Mouse (Mus musculus) lung, embryonic 16.5 days (tissue): ENCODE data around the gene Prkce. TPM values are rescaled to one million over a fixed set of nuclear protein-coding genes. Genes with fewer than 3 reads are reported as not detected.
A peak's percentile ranks its signal among the peaks of the same experiment; 100 is the strongest.

ENCODE experiments used
- ATAC-seq: fragments of 200-750 bp; cut with Nextera tagmentation; 2 replicates; pipeline ENCODE4 v1.8.0; 2017; ENCODE audit warnings: low read depth, mild to moderate bottlenecking, moderate library complexity
- H3K27ac ChIP-seq: fragments of 300-500 bp; sonication (generic); 2 replicates; pipeline ENCODE4 v1.5.1; 2014; ENCODE audit warnings: mild to moderate bottlenecking, control low read depth, low read length
- H3K27me3 ChIP-seq: fragments of 300-500 bp; sonication (generic); 2 replicates; pipeline ENCODE4 v1.6.1; 2014; ENCODE audit warnings: low read depth, low read length, mixed read lengths; ENCODE audit not compliant: control insufficient read depth, insufficient read depth
- H3K36me3 ChIP-seq: fragments of 300-500 bp; sonication (generic); 2 replicates; pipeline ENCODE4 v1.6.1; 2014; ENCODE audit warnings: low read length; ENCODE audit not compliant: control insufficient read depth, insufficient read depth
- H3K4me1 ChIP-seq: fragments of 300-500 bp; sonication (generic); replicated peaks from 2 replicates; pipeline ENCODE4 v1.6.1; 2014; ENCODE audit warnings: low read length, mixed read lengths; ENCODE audit not compliant: control insufficient read depth, insufficient read depth
- H3K4me2 ChIP-seq: fragments of 300-500 bp; sonication (generic); 2 replicates; pipeline ENCODE4 v1.6.1; 2014; ENCODE audit warnings: low read depth, low read length, control low read depth
- H3K4me3 ChIP-seq: fragments of 300-500 bp; sonication (generic); 2 replicates; pipeline ENCODE4 v1.5.1; 2014; ENCODE audit warnings: mild to moderate bottlenecking, low read length, control low read depth
- H3K9ac ChIP-seq: fragments of 300-500 bp; sonication (generic); 2 replicates; pipeline ENCODE4 v1.6.1; 2014; ENCODE audit warnings: low read length, control low read depth
- H3K9me3 ChIP-seq: fragments of 300-500 bp; sonication (generic); 2 replicates; pipeline ENCODE4 v1.6.1; 2016; ENCODE audit warnings: low read length; ENCODE audit not compliant: control insufficient read depth
- WGBS: fragments of 180-500 bp; shearing (Covaris S2); extraction: QIAGEN DNeasy Blood & Tissue Kit; methylation state at CpG from one replicate; pipeline ENCODE4 v1.1.7; 2014; 5-methylcytosine and 5-hydroxymethylcytosine counted together
- polyA plus RNA-seq: library from polyadenylated mRNA; unstranded; fragments of >200 nt; fragmentation: Nextera tagmentation; extraction: Ambion mirVana; gene quantifications from 2 replicates; pipeline ENCODE4 v1.2.1, GENCODE M21; 2015

The Prkce gene
- polyA plus RNA-seq, 1 experiment from 2014 or later = 4.9 TPM

DNA sequence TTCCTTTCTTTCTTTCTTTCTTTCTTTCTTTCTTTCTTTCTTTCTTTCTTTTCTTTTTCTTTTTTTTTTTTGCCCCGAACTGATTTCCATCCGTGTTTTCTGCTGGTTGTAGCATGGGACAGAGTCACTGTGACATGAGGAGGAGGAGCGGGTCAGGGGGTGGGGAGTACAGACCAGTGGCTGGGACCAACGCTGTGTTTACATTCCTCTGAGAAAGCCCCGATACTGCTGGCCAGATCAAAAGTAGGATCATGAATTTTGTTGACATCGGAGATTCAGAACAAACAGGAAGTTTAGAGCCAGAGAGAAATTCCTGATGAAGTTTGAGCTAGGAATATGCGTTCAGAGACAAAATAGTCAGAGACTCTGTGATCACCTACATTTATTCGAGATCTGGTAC lies 405.0 kb downstream of the Prkce start:
- Histone ChIP-seq H3K27ac (no peak overlapping the region), H3K9me3 (no peaks in the 10 kb centered on the region), H3K4me3 (no peak overlapping the region), H3K4me1 (peaks cover 5% of the 10 kb centered on the region; the same call in 1 of the 2 replicates), H3K4me2 (no peak overlapping the region), H3K27me3 (no peaks in the 10 kb centered on the region), H3K9ac (no peak overlapping the region), H3K36me3 (no peaks in the 10 kb centered on the region)
- peak; percentile 89 for ATAC-seq
- 24% methylated on average over 8 of the region's 8 CpGs for WGBS

DNA sequence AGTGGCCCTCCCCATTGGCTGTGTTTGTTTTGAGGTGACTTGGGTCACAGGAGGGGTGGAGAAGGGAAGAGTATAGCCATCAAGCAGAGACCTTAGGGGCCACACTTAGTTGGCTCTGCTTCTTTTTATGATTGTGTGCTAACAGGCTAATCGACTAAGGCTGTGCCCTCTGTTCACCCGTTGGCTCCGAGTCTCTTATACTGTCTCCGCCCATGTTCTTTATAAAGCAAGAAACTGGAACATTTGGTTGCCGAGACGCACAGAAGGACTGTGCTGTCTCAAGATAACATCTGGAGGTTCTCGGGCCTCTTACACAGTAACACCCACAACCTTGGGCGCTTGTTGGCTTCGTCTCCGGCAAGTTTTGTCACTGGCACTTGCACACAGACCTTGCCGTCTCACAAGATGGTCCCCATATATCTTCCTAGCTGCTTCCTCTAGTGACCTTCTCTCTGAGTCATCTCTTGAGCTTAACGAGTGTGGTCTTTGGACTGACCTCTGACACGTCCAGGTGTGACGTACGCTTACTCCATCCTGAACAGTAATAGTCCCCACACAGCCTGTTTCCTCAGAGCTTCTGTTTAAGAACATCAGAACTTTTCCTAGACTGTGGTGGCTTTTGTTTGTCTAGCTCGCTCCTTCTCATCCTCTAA lies 406.1 kb downstream of the Prkce start:
- Histone ChIP-seq H3K4me3 (no peak overlapping the region), H3K4me2 (no peak overlapping the region), H3K27ac (no peak overlapping the region), H3K27me3 (no peaks in the 10 kb centered on the region), H3K36me3 (no peaks in the 10 kb centered on the region), H3K4me1 (peaks cover 5% of the 10 kb centered on the region; the same call in 1 of the 2 replicates), H3K9ac (no peak overlapping the region), H3K9me3 (no peaks in the 10 kb centered on the region)
- 0 out of 2 replicates have a peak, but pooled peaks have one; percentile 42 for ATAC-seq
- WGBS = 63% methylated on average over 16 of the region's 16 CpGs

DNA sequence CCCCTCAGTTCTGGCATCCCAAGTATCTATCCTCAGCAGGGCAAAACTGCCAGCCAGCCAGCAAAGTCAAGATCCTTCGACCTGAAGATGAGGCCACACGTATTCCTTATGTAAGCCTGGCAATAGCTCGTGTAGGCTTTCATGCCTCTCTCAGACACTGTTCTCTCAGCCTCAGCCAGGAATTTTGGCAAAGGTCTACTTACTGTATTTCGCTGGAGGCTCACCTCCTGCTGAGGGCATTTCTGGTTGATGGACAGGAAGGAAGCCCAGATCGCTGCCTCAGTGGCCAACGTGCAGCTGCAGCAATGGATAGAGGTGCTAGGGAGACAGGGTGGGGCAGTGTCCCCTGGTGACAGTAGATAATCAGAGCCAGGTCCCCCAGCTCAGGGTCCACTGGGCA lies 413.1 kb downstream of the Prkce start:
- Histone ChIP-seq H3K36me3 (no peaks in the 10 kb centered on the region), H3K27me3 (no peaks in the 10 kb centered on the region), H3K4me2 (no peak overlapping the region), H3K27ac (no peak overlapping the region), H3K9ac (no peak overlapping the region), H3K4me1 (no peaks in the 10 kb centered on the region), H3K4me3 (no peak overlapping the region), H3K9me3 (no peaks in the 10 kb centered on the region)
- WGBS = 65% methylated on average over 6 of the region's 6 CpGs
- ATAC-seq = no peak

DNA sequence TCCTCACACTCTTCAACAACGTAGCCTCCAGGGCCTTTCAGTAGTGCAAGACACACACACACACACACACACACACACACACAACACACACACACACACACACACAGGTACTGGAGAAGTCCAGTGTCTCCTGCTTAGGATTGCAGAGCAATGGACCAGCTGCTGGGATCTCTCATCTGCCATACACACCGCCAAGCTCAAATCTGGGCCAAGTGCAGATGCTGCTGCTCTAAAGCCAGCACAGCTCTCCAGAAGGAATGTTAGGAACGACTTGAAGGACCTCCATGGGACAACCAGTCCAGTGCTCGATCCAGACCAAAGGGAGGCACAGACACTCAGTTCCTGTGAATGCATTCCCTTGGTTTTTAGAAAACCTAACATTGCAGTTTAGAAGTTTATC lies 414.8 kb downstream of the Prkce start:
- no peak for ATAC-seq
- 42% methylated on average over 4 of the region's 4 CpGs for WGBS
- no peak overlapping the region for H3K4me3 ChIP-seq
- no peak overlapping the region for H3K4me2 ChIP-seq
- H3K9ac ChIP-seq = no peak overlapping the region
- no peaks in the 10 kb centered on the region for H3K4me1 ChIP-seq
- no peaks in the 10 kb centered on the region for H3K36me3 ChIP-seq
- H3K27ac ChIP-seq = no peak overlapping the region
- no peaks in the 10 kb centered on the region for H3K9me3 ChIP-seq
- H3K27me3 ChIP-seq = no peaks in the 10 kb centered on the region

DNA sequence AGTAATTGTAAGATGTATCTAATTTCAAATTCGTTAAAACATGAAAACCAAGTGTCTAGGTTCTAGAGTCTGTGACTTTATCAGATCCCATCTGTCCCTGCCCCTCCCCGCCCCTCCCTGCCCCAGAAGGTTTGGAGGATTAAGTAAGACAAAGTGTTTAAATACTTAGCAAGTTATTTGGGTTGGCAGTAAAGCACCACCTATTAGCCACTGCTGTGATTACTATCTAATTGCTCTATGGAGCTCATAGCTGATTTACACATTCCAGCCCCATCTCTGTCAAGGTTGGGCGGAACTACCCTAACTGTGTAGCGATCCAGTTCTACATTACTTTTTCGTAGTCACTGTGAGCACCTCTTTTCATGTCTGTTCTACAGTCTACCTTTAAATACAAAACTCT lies 418.9 kb downstream of the Prkce start:
- no peaks in the 10 kb centered on the region for H3K9me3 ChIP-seq
- H3K4me2 ChIP-seq = no peak overlapping the region
- H3K27ac ChIP-seq = no peak overlapping the region
- 68% methylated on average over 5 of the region's 5 CpGs for WGBS
- no peak overlapping the region for H3K4me3 ChIP-seq
- H3K36me3 ChIP-seq = no peaks in the 10 kb centered on the region
- ATAC-seq = no peak
- H3K27me3 ChIP-seq = no peaks in the 10 kb centered on the region
- H3K4me1 ChIP-seq = no peaks in the 10 kb centered on the region
- no peak overlapping the region for H3K9ac ChIP-seq

DNA sequence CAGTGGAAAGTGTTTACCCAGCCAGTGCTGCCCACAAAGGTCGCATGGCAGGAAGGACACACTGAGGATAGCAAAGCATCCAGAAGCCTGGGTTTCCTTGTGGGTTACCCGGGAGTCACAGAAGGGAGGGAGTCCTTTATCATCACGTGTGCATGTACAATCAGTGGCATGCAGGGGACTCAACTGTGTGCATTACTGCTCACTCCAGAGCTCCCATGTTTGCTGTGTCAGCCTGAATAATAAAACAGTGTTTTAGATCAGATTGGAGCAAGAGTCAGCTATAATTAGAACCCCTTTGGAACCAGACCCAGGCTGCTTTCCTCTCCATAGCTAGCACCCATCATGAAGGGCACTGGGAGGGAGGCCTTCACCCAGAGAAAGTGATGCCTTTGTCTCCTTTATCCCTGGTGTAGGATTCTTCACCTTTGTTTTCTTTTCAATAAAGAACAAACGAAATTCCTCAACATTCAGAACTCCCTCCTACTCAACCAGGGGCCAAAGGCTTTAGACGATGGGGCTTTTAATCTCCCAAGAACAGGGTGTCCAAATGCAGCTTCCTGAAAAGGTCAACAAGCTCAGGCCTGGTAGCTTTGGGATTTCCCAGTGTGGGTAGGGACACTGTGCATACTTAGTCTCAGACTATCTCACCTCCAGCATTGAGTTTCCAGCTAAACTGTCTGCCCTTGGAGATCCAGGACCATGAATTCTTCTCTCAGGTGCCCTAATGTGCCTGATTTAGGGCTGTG lies 421.3 kb downstream of the Prkce start:
- no peaks in the 10 kb centered on the region for H3K4me1 ChIP-seq
- no peak for ATAC-seq
- no peak overlapping the region for H3K4me2 ChIP-seq
- no peak overlapping the region for H3K4me3 ChIP-seq
- H3K27ac ChIP-seq = no peak overlapping the region
- H3K36me3 ChIP-seq = no peaks in the 10 kb centered on the region
- 49% methylated on average over 5 of the region's 5 CpGs for WGBS
- H3K9me3 ChIP-seq = no peaks in the 10 kb centered on the region
- H3K9ac ChIP-seq = no peak overlapping the region
- H3K27me3 ChIP-seq = no peaks in the 10 kb centered on the region

DNA sequence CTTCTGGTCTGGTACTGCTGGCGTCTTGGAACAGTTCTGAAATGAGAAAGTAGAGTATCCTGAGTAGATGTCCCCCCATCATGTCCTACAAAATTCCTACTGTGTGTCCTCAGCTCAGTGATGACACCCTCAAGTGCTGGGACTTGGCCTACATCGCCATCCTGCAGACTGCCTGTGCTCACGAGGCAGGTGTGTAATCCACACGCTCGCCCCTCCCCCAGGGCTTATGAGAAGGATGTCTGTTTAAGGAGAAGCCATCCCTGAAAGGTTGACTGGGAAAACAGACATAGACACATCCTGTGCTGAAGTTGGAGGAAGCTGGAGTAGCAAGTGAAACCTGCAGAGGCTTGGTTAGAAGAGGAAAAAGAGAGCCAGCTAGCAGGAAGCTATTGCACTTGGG lies 422.1 kb downstream of the Prkce start:
- Histone ChIP-seq H3K27ac (no peak overlapping the region), H3K4me1 (no peaks in the 10 kb centered on the region), H3K9ac (no peak overlapping the region), H3K36me3 (no peaks in the 10 kb centered on the region), H3K4me2 (no peak overlapping the region), H3K27me3 (no peaks in the 10 kb centered on the region), H3K4me3 (no peak overlapping the region), H3K9me3 (no peaks in the 10 kb centered on the region)
- no peak for ATAC-seq
- WGBS = 87% methylated on average over 5 of the region's 5 CpGs

DNA sequence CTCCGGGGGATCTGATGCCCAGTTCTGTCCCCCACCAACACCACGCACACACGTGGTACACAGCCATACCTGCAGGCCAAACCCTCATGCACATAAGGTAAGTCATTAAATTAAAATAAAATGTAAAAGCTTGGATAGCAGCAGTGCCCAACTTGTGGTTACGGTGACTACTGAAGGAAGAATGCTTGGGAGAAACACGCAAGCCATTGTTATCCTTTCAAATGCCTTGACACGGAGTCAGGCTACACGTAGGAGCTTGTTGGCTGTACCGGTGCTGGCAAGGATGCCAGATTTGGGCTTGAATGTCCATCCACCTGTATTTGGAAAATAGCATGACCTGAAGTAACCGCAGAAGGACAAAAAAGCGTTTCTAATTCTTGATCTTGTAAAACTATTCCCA lies 423.7 kb downstream of the Prkce start:
- H3K4me3 ChIP-seq = no peak overlapping the region
- H3K36me3 ChIP-seq = no peaks in the 10 kb centered on the region
- no peaks in the 10 kb centered on the region for H3K27me3 ChIP-seq
- 91% methylated on average over 10 of the region's 10 CpGs for WGBS
- H3K9ac ChIP-seq = no peak overlapping the region
- H3K4me1 ChIP-seq = no peaks in the 10 kb centered on the region
- no peak overlapping the region for H3K4me2 ChIP-seq
- no peak overlapping the region for H3K27ac ChIP-seq
- H3K9me3 ChIP-seq = no peaks in the 10 kb centered on the region
- ATAC-seq = no peak

DNA sequence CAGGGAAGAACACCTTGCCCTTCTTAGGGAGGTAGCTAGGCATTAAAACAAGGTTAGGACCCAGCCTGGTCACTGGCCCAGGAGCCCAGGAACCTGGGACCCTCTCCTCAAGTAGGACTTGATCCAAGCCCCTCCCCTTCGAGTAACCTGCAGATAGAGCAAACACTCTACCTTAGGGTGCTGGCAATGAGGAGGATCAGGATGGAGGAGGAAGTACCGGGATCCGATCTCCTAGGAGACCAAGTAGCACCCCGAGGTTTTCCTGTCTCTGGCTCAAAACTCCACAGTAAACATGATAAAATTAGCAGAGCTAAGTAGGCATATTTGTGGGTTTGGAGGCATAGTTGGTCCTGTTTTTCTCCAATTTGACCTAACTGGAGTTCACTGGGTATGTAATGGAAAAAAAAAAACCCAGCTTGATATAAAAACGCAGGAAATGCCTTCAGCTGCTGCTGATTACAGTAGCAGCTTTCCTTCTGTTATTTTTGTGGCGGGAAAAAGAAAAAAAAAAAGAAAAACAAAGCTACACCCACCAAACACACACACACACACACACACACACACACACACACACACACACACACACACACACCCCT lies 425.5 kb downstream of the Prkce start:
- Histone ChIP-seq H3K9ac (no peak overlapping the region), H3K27ac (no peak overlapping the region), H3K4me3 (no peak overlapping the region), H3K4me1 (no peaks in the 10 kb centered on the region), H3K36me3 (no peaks in the 10 kb centered on the region), H3K4me2 (no peak overlapping the region), H3K9me3 (no peaks in the 10 kb centered on the region), H3K27me3 (no peaks in the 10 kb centered on the region)
- WGBS = 24% methylated on average over 6 of the region's 6 CpGs
- peak; percentile 15; the same call in 1 of the 2 replicates for ATAC-seq
